Mouse (Mus musculus) bone marrow, adult 2 months (tissue): Measurements from ENCODE around the gene Barhl2. TPM values are rescaled to one million over a fixed set of nuclear protein-coding genes. Genes with fewer than 3 reads are reported as not detected.

Experiments
- H3K27ac ChIP-seq: fragments of 200-500 bp; 2 replicates; pipeline ENCODE4 v1.5.1; 2012; ENCODE audit warnings: low read depth, mild to moderate bottlenecking, control low read depth, inconsistent platforms, low read length; ENCODE audit not compliant: control insufficient read depth, poor library complexity, insufficient read depth
- H3K4me1 ChIP-seq: fragments of 200-500 bp; 2 replicates; pipeline ENCODE4 v1.6.1; 2011; ENCODE audit warnings: low read length; ENCODE audit not compliant: control insufficient read depth, insufficient read depth
- H3K4me3 ChIP-seq: fragments of 200-500 bp; replicated peaks from 2 replicates; pipeline ENCODE3; 2011; ENCODE audit warnings: mild to moderate bottlenecking, low read depth, low read length, control low read depth; ENCODE audit not compliant: control insufficient read depth
- CTCF ChIP-seq: fragments of 200-500 bp; IDR thresholded peaks from 2 replicates; pipeline ENCODE4 v1.5.1; 2011; ENCODE audit warnings: low read length, control low read depth; ENCODE audit not compliant: control insufficient read depth, insufficient read depth
- POLR2A ChIP-seq: fragments of 200-500 bp; IDR thresholded peaks from 2 replicates; pipeline ENCODE4 v1.6.1; 2011; ENCODE audit warnings: low read depth, mild to moderate bottlenecking, control low read depth, low read length, borderline replicate concordance; ENCODE audit not compliant: control insufficient read depth
- WGBS: fragments of 180-500 bp; shearing (Covaris S2); methylation state at CpG from one replicate; pipeline ENCODE4 v1.1.7; 2018; 5-methylcytosine and 5-hydroxymethylcytosine counted together
- polyA plus RNA-seq: library from polyadenylated mRNA; stranded (reverse); fragments of >200 nt; gene quantifications from 2 replicates; pipeline ENCODE4 v1.2.4, GENCODE M21; 2011; ENCODE audit warnings: low replicate concordance; ENCODE audit not compliant: missing spikeins, insufficient read depth, insufficient read length

Gene Barhl2
- polyA plus RNA-seq, 1 experiment = not detected

DNA sequence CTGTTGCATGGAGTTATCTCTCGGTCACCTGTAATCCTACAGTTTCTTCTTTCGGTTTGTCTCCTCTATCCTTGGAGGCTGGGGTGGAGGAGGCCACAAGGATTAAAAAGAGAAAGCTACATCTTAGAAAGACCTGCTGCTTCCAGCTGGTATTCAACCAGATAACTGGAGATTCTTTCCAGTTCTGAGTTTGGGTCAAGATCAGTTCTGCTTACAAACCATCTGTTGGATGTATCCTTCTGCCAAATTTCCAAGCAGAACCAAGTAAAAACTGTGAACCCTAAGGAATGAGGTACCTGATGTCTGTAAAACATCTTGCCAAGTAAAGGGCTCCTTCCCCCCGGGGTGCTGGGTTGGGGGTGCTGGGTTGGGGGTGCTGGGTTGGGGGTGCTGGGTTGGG, 12.3 kb downstream of the Barhl2 start:
- WGBS = 76% methylated on average over 3 of the region's 3 CpGs
- no peaks in the 10 kb centered on the region for H3K4me1 ChIP-seq
- TF ChIP-seq POLR2A (no peak), CTCF (no peak)

DNA sequence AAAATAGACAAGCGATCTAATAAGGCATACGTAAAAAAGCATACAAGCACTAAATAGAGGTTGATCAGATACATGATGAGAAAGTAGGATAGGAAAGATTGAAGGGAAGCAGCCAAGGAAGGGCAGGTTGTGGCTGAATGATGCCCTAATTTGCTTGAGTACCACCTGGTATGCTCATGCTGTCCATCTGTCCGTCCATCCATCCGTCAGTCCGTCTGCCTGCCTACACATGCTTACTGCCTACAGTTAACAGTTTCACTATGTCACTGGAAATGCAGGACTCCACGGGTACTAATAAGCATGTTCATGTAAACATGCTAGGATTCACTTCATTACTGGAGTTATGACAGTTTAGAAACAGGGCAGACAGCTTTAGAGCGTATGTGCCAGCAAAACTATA, 19.1 kb downstream of the Barhl2 start:
- H3K27ac ChIP-seq = no peak overlapping the region
- TF ChIP-seq CTCF = no peak
- no peak for TF ChIP-seq POLR2A
- 82% methylated on average over 7 of the region's 7 CpGs for WGBS
- H3K4me3 ChIP-seq = no peak overlapping the region
- H3K4me1 ChIP-seq = no peaks in the 10 kb centered on the region

More for the DNA sequence above, 12.3 kb downstream of the Barhl2 start:
- Histone ChIP-seq H3K27ac (no peak overlapping the region), H3K4me3 (no peak overlapping the region)

DNA sequence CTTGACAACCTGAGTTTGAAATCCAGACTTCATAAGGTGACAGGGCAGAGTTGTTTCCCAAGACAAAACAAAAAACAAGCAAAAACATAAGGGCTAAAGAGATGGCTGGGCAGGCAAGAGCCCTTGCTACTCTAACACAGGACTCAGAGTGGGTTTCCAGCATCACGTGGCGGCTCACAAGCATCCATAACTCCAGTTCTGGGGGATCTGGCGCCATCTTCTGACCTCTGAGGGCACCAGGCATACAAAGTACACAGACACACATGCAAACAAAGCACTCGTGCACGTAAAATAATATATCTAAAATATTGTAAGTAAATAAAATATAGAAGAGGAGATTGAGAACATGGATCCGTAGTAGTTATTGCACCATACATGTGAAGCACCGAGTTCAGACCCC, 31.9 kb downstream of the Barhl2 start:
- 68% methylated on average over 7 of the region's 7 CpGs for WGBS
- H3K4me3 ChIP-seq = no peak overlapping the region
- TF ChIP-seq POLR2A = no peak
- TF ChIP-seq CTCF = no peak

DNA sequence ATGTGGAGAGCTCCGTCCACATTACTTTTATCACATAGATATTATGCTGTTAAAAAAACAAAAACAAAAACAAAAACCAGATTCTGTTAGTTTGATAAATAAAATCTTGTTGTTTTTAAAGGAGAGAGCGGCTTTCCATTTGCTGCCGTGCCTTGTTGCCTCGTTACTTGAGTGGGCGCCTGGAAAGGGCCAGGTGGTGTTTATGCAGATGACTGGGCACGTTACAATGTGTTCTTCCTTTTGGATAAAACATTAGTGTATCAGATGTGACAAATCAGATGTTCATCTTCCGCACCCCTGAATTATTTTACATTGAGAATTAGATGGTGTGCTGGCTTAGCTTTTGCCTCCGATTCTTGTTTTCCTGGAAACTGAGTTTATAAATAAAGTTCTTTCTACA, 37.1 kb downstream of the Barhl2 start:
- WGBS = 85% methylated on average over 8 of the region's 8 CpGs
- no peak for TF ChIP-seq CTCF
- no peak for TF ChIP-seq POLR2A
- no peaks in the 10 kb centered on the region for H3K4me1 ChIP-seq
- H3K27ac ChIP-seq = no peak overlapping the region
- no peak overlapping the region for H3K4me3 ChIP-seq

More for the DNA sequence above, 31.9 kb downstream of the Barhl2 start:
- Histone ChIP-seq H3K4me1 (no peaks in the 10 kb centered on the region), H3K27ac (no peak overlapping the region)

DNA sequence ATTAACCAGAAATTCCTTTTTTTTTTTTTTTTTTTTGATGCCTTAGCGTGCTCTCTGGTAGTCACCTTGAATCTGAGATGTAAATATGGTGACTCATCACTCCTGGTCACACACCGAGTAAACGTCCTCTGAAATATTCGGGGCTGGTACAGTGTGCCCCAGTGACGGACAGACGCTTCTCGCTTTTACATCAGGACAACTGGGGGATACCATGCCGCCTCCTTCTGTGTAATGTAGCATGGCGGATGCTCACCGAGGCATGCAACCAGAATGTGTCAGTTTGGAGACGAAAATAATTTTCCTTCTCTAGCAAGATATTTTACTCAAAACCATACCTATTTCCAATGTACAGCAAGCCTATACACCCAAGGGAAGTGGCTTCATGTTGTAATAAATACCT, 37.6 kb downstream of the Barhl2 start:
- Histone ChIP-seq H3K27ac (no peak overlapping the region), H3K4me1 (no peaks in the 10 kb centered on the region), H3K4me3 (no peak overlapping the region)
- TF ChIP-seq CTCF (no peak), POLR2A (no peak)
- 86% methylated on average over 11 of the region's 11 CpGs for WGBS

DNA sequence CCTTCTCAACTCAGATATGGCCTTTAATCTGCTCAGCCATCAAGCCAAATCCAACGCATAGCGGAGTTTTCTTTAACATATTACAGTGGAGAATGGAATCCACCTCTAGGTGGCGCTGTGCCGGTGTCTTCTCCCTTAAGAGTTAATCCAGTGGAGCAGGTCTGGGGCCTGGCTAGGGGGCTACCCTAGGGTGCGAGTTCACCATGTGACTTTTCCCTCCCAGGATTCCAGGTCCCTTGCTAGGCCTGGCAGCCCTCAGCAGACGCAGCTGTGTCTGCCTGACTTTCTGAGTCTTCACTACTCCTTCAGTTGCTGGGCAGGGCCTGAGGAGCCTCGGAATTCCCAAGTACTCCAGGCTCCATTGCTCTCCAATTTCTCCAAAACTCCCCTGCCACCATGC, 40.8 kb downstream of the Barhl2 start:
- no peak for TF ChIP-seq CTCF
- TF ChIP-seq POLR2A = no peak
- Histone ChIP-seq H3K4me3 (no peak overlapping the region), H3K27ac (no peak overlapping the region), H3K4me1 (no peaks in the 10 kb centered on the region)
- WGBS = 54% methylated on average over 7 of the region's 7 CpGs

DNA sequence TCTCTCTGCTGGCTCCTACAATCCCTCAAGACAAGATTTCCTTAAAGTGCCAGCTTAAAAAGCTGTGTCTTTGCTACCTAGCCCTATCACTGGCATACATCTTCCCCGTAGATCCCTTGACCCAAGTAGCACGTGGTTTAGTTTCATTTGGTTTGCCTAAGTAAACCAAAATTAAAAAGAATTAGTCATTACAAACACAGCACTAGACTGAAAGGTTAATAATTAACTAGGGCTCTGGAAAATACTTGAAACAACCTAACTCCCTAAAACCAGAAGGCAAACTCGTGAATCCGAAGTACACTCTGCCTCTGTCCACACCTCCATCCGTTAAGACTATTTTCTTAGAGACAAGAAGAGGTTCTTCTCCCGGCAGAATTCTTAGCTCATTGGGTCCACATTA, 41.4 kb downstream of the Barhl2 start:
- Histone ChIP-seq H3K4me1 (no peaks in the 10 kb centered on the region), H3K4me3 (no peak overlapping the region), H3K27ac (no peak overlapping the region)
- TF ChIP-seq POLR2A = no peak
- no peak for TF ChIP-seq CTCF
- WGBS = 75% methylated on average over 6 of the region's 6 CpGs

DNA sequence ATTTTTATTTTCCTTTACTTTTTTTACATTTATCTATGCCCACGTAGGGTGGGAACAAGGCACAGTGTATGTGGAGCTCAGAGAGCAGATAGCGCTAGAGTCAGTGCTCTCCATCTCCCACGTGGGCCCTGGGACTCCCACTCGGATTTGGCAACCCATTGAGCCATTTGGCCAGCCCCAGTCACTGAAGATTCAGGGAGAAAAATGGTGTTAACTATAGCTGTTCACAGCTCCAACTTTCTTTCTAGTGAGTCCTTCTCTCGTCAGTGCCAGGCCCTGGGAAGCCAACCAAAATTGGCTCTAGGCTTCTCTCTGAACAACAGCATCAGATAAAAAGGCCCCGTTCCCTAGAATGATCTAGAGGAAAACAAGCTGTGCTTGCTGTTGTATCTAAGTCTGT, 42.2 kb downstream of the Barhl2 start:
- H3K4me1 ChIP-seq = no peaks in the 10 kb centered on the region
- no peak overlapping the region for H3K4me3 ChIP-seq
- H3K27ac ChIP-seq = no peak overlapping the region
- WGBS = 68% methylated on average over 6 of the region's 6 CpGs
- no peak for TF ChIP-seq POLR2A
- TF ChIP-seq CTCF = no peak

DNA sequence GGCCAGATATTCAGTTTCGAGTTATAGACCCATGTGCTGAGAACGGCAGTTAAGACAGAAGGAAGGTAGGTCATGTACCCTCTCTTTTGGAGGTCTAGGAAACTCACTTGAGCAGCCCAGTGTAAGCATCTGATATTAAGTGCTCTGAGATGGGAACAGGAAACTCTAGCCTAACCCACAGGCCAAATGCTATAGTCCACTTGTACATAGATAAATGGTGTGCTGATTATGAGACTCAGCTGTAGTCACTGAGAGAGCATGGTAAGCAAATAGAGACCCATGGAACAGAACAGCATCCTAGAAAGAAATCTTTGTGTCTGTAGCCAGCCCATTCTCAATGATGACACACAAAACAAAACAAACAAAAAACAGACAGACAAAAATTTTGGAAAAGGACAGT, 55.2 kb downstream of the Barhl2 start:
- H3K27ac ChIP-seq = no peak overlapping the region
- no peak overlapping the region for H3K4me3 ChIP-seq
- H3K4me1 ChIP-seq = no peaks in the 10 kb centered on the region
- TF ChIP-seq POLR2A = no peak
- TF ChIP-seq CTCF = no peak
- 74% methylated on average over 2 of the region's 2 CpGs for WGBS

Other genes starting within 250 kb of the Barhl2 start
- not detected in 2 replicates for gene Gm17304, start 150.9 kb upstream of the Barhl2 start, polyA plus RNA-seq
- 16.5 and 29.5 TPM in 2 replicates for gene Zfp644, start 239.1 kb upstream of the Barhl2 start, polyA plus RNA-seq